Mouse (Mus musculus) testis, adult 2 months (tissue): ENCODE results near the gene Hdgfl3.

Source experiments
- CTCF ChIP-seq: fragments of 200-500 bp; IDR thresholded peaks from 2 replicates; pipeline ENCODE4 v1.5.1; 2012; ENCODE audit warnings: low read depth, mild to moderate bottlenecking, inconsistent platforms, low read length, moderate library complexity; ENCODE audit not compliant: control insufficient read depth, insufficient read depth, insufficient replicate concordance
- POLR2A ChIP-seq: fragments of 200-500 bp; IDR thresholded peaks from 2 replicates; pipeline ENCODE4 v1.6.1; 2012; ENCODE audit warnings: low read depth, mild to moderate bottlenecking, inconsistent platforms, low read length, moderate library complexity; ENCODE audit not compliant: control insufficient read depth

GRCm38 (mm10) chr7:81968975-81969374 lies 34.7 kb upstream of the Hdgfl3 start:
- no peak for TF ChIP-seq CTCF
- TF ChIP-seq POLR2A: no peak
